Mouse (Mus musculus): ENCODE measurements around the gene Elavl1. TPM values are rescaled to one million over a fixed set of nuclear protein-coding genes. Genes with fewer than 3 reads are reported as not detected.

The Elavl1 gene
- total RNA-seq, 4 experiments from 2014 or later, result 66.3 to 74.7 (median 68.8) TPM

GRCm38 (mm10) chr8:4321031-4321430 is 4.2 kb downstream of the Elavl1 start:
- no peak for DNase-seq (ENCODE audit: low spot score in 2 of 2)

- no peak for DNase-seq (ENCODE audit: low spot score in 2 of 2)
Observed at GRCm38 (mm10) chr8:4320404-4320803, 4.8 kb downstream of the Elavl1 start.

GRCm38 (mm10) chr8:4319573-4319872 is 5.7 kb downstream of the Elavl1 start:
- no peak for DNase-seq (ENCODE audit: low spot score in 2 of 2)

- DNase-seq (ENCODE audit: low spot score in 2 of 2), result no peak
Observed at GRCm38 (mm10) chr8:4318796-4319572, 6.2 kb downstream of the Elavl1 start.

- DNase-seq (ENCODE audit: low spot score in 2 of 2), result no peak
Observed at GRCm38 (mm10) chr8:4318124-4318523, 7.1 kb downstream of the Elavl1 start.

GRCm38 (mm10) chr8:4314852-4315251 is 10.4 kb downstream of the Elavl1 start:
- no peak for DNase-seq (ENCODE audit: low spot score in 2 of 2)

GRCm38 (mm10) chr8:4313254-4314124 is 11.7 kb downstream of the Elavl1 start:
- no peak for DNase-seq (ENCODE audit: low spot score in 2 of 2)

- no peak for DNase-seq (ENCODE audit: low spot score in 2 of 2)
Observed at GRCm38 (mm10) chr8:4312104-4312503, 13.1 kb downstream of the Elavl1 start.

- DNase-seq (ENCODE audit: low spot score in 2 of 2), result no peak
Observed at GRCm38 (mm10) chr8:4305838-4306237, 19.4 kb downstream of the Elavl1 start.

GRCm38 (mm10) chr8:4304124-4304547 is 21.1 kb downstream of the Elavl1 start:
- DNase-seq (ENCODE audit: low spot score in 2 of 2), result no peak

- no peak for DNase-seq (ENCODE audit: low spot score in 2 of 2)
Observed at GRCm38 (mm10) chr8:4297822-4298221, 27.4 kb downstream of the Elavl1 start.

- no peak for DNase-seq (ENCODE audit: low spot score in 2 of 2)
Observed at GRCm38 (mm10) chr8:4292738-4293137, 32.5 kb downstream of the Elavl1 start.

GRCm38 (mm10) chr8:4276111-4276465 is 49.1 kb downstream of the Elavl1 start:
- no peak for DNase-seq (ENCODE audit: low spot score in 2 of 2)

GRCm38 (mm10) chr8:4275275-4276110 is 49.7 kb downstream of the Elavl1 start, which contains the start of gene Timm44:
Gene Timm44, minus strand, starts transcription at chr8:4275913.
- peak; percentile 92 to 97 for DNase-seq (ENCODE audit: low spot score in 2 of 2)

GRCm38 (mm10) chr8:4269609-4270008 is 55.6 kb downstream of the Elavl1 start:
- no peak for DNase-seq (ENCODE audit: low spot score in 2 of 2)

GRCm38 (mm10) chr8:4267627-4268026 is 57.6 kb downstream of the Elavl1 start:
- DNase-seq (ENCODE audit: low spot score in 2 of 2), result no peak

- no peak for DNase-seq (ENCODE audit: low spot score in 2 of 2)
Observed at GRCm38 (mm10) chr8:4265160-4265914, 59.9 kb downstream of the Elavl1 start.

- peak in 1 of 2 experiments; percentile 59 for DNase-seq (ENCODE audit: low spot score in 2 of 2)
Observed at GRCm38 (mm10) chr8:4263105-4263791, 62.0 kb downstream of the Elavl1 start.

GRCm38 (mm10) chr8:4259805-4260170 is 65.4 kb downstream of the Elavl1 start:
- no peak for DNase-seq (ENCODE audit: low spot score in 2 of 2)

- peak; percentile 87 to 94 for DNase-seq (ENCODE audit: low spot score in 2 of 2)
Observed at GRCm38 (mm10) chr8:4259125-4259804, 65.9 kb downstream of the Elavl1 start, which contains the start of gene Ctxn1. Gene Ctxn1, minus strand, starts transcription at chr8:4259274.
